Mouse (Mus musculus): ENCODE measurements around the gene Rhof. TPM values are rescaled to one million over a fixed set of nuclear protein-coding genes. Genes with fewer than 3 reads are reported as not detected.

Rhof gene
- total and polyA plus RNA-seq, 2 experiments from 2014 or later: 0.71 to 2.1 TPM

- no peak overlapping the region for H3K27ac ChIP-seq (ENCODE audit: low read depth)
- no peak for ATAC-seq (ENCODE audit: insufficient read depth, low read depth)
- no peaks in the 10 kb centered on the region for H3K27me3 ChIP-seq (ENCODE audit: control insufficient read depth, insufficient read depth, low read length)
- peaks cover 40% of the 10 kb centered on the region for H3K4me1 ChIP-seq (ENCODE audit: control insufficient read depth, insufficient read depth)
- WGBS: 74% methylated on average over 17 of the region's 17 CpGs
- no peak overlapping the region for H3K4me2 ChIP-seq (ENCODE audit: low read depth, low read length)
- no peak for TF ChIP-seq CTCF (IDR thresholded peaks at IDR 0.05; ENCODE audit: low read depth)
- TF ChIP-seq EP300 (IDR thresholded peaks at IDR 0.05; ENCODE audit: low read depth): no peak
- peaks cover 47% of the 10 kb centered on the region for H3K36me3 ChIP-seq (replicated peaks; ENCODE audit: control insufficient read depth, insufficient read depth, low read length)
- no peak overlapping the region for H3K4me3 ChIP-seq (ENCODE audit: low read depth, low read length)
- no peak overlapping the region for H3K9ac ChIP-seq (replicated peaks; ENCODE audit: low read depth, low read length)
- DNase-seq (ENCODE audit: low spot score): no peak
- H3K9me3 ChIP-seq (replicated peaks; ENCODE audit: control insufficient read depth, low read length): no peaks in the 10 kb centered on the region
Measured at GRCm38 (mm10) chr5:123147569-123147968, 15.1 kb upstream of the Rhof start.

- no peak for DNase-seq (ENCODE audit: low spot score)
- ATAC-seq (ENCODE audit: insufficient read depth, low read depth): no peak
- no peak overlapping the region for H3K4me3 ChIP-seq (ENCODE audit: low read depth, low read length)
- H3K27me3 ChIP-seq (ENCODE audit: control insufficient read depth, insufficient read depth, low read length): no peaks in the 10 kb centered on the region
- TF ChIP-seq EP300 (IDR thresholded peaks at IDR 0.05; ENCODE audit: low read depth): no peak
- TF ChIP-seq CTCF (IDR thresholded peaks at IDR 0.05; ENCODE audit: low read depth): no peak
- H3K4me2 ChIP-seq (ENCODE audit: low read depth, low read length): no peak overlapping the region
- H3K27ac ChIP-seq (ENCODE audit: low read depth): no peak overlapping the region
- 90% methylated on average over 11 of the region's 11 CpGs for WGBS
- H3K9me3 ChIP-seq (replicated peaks; ENCODE audit: control insufficient read depth, low read length): no peaks in the 10 kb centered on the region
- H3K4me1 ChIP-seq (ENCODE audit: control insufficient read depth, insufficient read depth): peaks cover 40% of the 10 kb centered on the region
- peaks cover 37% of the 10 kb centered on the region for H3K36me3 ChIP-seq (replicated peaks; ENCODE audit: control insufficient read depth, insufficient read depth, low read length)
- H3K9ac ChIP-seq (replicated peaks; ENCODE audit: low read depth, low read length): no peak overlapping the region
Measured at GRCm38 (mm10) chr5:123146357-123146756, 13.9 kb upstream of the Rhof start.

- Histone ChIP-seq H3K36me3 (replicated peaks; ENCODE audit: control insufficient read depth, insufficient read depth, low read length) (peaks cover 37% of the 10 kb centered on the region), H3K27me3 (ENCODE audit: control insufficient read depth, insufficient read depth, low read length) (no peaks in the 10 kb centered on the region)
Measured at GRCm38 (mm10) chr5:123144746-123145590, 12.5 kb upstream of the Rhof start.

GRCm38 (mm10) chr5:123143971-123144745 lies 11.7 kb upstream of the Rhof start:
- H3K9ac ChIP-seq (replicated peaks; ENCODE audit: low read depth, low read length): peak overlapping the region; percentile 98
- H3K9me3 ChIP-seq (replicated peaks; ENCODE audit: control insufficient read depth, low read length): no peaks in the 10 kb centered on the region
- 3% methylated on average over 17 of the region's 17 CpGs for WGBS
- ATAC-seq (ENCODE audit: insufficient read depth, low read depth) (no peak), DNase-seq (ENCODE audit: low spot score) (no peak)
- TF ChIP-seq CTCF (IDR thresholded peaks at IDR 0.05; ENCODE audit: low read depth) (no peak), EP300 (IDR thresholded peaks at IDR 0.05; ENCODE audit: low read depth) (no peak)
- peaks cover 27% of the 10 kb centered on the region for H3K4me1 ChIP-seq (ENCODE audit: control insufficient read depth, insufficient read depth)
- no peak overlapping the region for H3K27ac ChIP-seq (ENCODE audit: low read depth)
- H3K36me3 ChIP-seq (replicated peaks; ENCODE audit: control insufficient read depth, insufficient read depth, low read length): peaks cover 36% of the 10 kb centered on the region
- H3K4me3 ChIP-seq (ENCODE audit: low read depth, low read length): peak overlapping the region; percentile 92
- H3K27me3 ChIP-seq (ENCODE audit: control insufficient read depth, insufficient read depth, low read length): no peaks in the 10 kb centered on the region
- H3K4me2 ChIP-seq (ENCODE audit: low read depth, low read length): peak overlapping the region; percentile 98

More at GRCm38 (mm10) chr5:123144746-123145590, 12.5 kb upstream of the Rhof start:
- peak overlapping the region; percentile 92 for H3K4me3 ChIP-seq (ENCODE audit: low read depth, low read length)
- H3K27ac ChIP-seq (ENCODE audit: low read depth): no peak overlapping the region
- DNase-seq (ENCODE audit: low spot score) (no peak), ATAC-seq (ENCODE audit: insufficient read depth, low read depth) (no peak)
- peaks cover 32% of the 10 kb centered on the region for H3K4me1 ChIP-seq (ENCODE audit: control insufficient read depth, insufficient read depth)
- 46% methylated on average over 20 of the region's 20 CpGs for WGBS
- peak overlapping the region; percentile 98 for H3K4me2 ChIP-seq (ENCODE audit: low read depth, low read length)
- TF ChIP-seq EP300 (IDR thresholded peaks at IDR 0.05; ENCODE audit: low read depth) (no peak), CTCF (IDR thresholded peaks at IDR 0.05; ENCODE audit: low read depth) (no peak)
- peak overlapping the region; percentile 98 for H3K9ac ChIP-seq (replicated peaks; ENCODE audit: low read depth, low read length)
- H3K9me3 ChIP-seq (replicated peaks; ENCODE audit: control insufficient read depth, low read length): no peaks in the 10 kb centered on the region

- H3K4me3 ChIP-seq (ENCODE audit: low read depth, low read length): peak overlapping the region; percentile 92
- ATAC-seq (ENCODE audit: insufficient read depth, low read depth): no peak
- H3K9ac ChIP-seq (replicated peaks; ENCODE audit: low read depth, low read length): peak overlapping the region; percentile 98
- H3K27ac ChIP-seq (ENCODE audit: low read depth): peak overlapping the region; percentile 100
- 2% methylated on average over 24 of the region's 24 CpGs for WGBS
- H3K36me3 ChIP-seq (replicated peaks; ENCODE audit: control insufficient read depth, insufficient read depth, low read length): peaks cover 29% of the 10 kb centered on the region
- no peaks in the 10 kb centered on the region for H3K27me3 ChIP-seq (ENCODE audit: control insufficient read depth, insufficient read depth, low read length)
- TF ChIP-seq EP300 (IDR thresholded peaks at IDR 0.05; ENCODE audit: low read depth): no peak
- no peak for TF ChIP-seq CTCF (IDR thresholded peaks at IDR 0.05; ENCODE audit: low read depth)
- H3K9me3 ChIP-seq (replicated peaks; ENCODE audit: control insufficient read depth, low read length): no peaks in the 10 kb centered on the region
- peaks cover 20% of the 10 kb centered on the region for H3K4me1 ChIP-seq (ENCODE audit: control insufficient read depth, insufficient read depth)
- H3K4me2 ChIP-seq (ENCODE audit: low read depth, low read length): peak overlapping the region; percentile 98
- DNase-seq (ENCODE audit: low spot score): no peak
Measured at GRCm38 (mm10) chr5:123143251-123143970, 10.9 kb upstream of the Rhof start.
